Mouse (Mus musculus): ENCODE data around the gene Marcksl1.

Marcksl1 gene

DNA sequence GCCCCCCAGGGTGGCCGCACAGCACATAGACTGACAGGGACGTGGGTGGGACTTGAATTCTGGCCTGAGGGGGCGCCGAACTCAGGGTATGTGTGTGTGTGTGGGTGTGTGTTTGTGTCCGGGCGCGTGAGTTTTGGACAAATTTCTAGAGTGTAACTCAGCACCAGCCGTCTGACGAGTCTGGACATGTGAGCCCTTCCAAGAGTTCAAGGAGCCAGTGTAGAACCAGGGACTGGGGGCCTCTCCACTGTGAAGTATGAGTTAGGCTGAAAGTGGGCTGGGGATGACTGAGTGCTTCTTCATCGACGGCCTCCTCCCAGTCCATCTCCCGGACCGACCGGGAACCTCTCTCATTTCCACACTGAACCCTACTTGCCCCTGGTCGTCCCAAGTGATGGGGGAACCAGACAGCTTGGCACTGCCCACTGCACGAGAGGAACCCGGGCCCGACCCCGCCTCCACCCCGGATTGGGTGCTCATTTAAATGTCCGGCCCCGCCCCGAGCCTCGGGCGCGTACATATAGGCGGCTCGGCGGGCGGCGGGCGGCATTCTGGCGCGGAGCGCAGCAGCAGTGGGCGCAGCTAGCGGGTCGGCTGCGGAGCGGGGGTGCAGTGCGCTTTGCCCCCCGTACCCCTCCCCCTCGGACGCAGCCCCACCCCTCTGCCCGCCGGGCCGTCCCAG, at the start of gene Marcksl1:
Marcksl1 (plus strand) TSS at position 496 of the 682 bp plus-strand sequence.
- peak; percentile 92 for DNase-seq (ENCODE audit: low spot score)

GRCm38 (mm10) chr4:129464286-129464815, 49.0 kb upstream of the Marcksl1 start:
- no peak for DNase-seq (ENCODE audit: low spot score)

- no peak for DNase-seq (ENCODE audit: low spot score)
Observed at GRCm38 (mm10) chr4:129476047-129476446, 37.3 kb upstream of the Marcksl1 start.

- no peak for DNase-seq (ENCODE audit: low spot score)
Observed at GRCm38 (mm10) chr4:129479863-129480262, 33.5 kb upstream of the Marcksl1 start.

DNA sequence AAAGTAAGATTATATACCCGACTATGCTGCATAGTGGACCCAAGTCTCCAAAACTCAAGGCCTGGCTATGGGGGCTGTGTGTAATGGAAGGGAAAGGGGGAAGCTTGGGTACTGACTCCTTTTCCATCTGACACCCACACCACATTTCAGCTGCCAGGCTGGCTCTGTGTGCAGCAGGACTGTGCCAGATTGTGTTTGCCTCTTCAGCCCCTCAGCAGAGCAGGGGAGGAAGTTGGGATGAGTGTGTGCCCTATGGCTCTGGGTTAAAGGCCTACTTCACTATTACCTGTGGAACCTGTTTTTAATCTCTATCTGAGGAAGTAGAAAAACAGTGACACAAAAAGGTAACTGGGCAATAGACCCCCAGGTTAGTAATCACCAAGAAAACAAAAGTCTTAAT, 32.3 kb upstream of the Marcksl1 start:
- no peak for DNase-seq (ENCODE audit: low spot score)

GRCm38 (mm10) chr4:129490972-129491880, 22.2 kb upstream of the Marcksl1 start, which contains the start of the genes Tssk3 and Fam229a:
Gene Tssk3 (minus strand): TSS chr4:129491022.
Gene Fam229a (plus strand): TSS chr4:129491190.
- peak; percentile 83 for DNase-seq (ENCODE audit: low spot score)

DNA sequence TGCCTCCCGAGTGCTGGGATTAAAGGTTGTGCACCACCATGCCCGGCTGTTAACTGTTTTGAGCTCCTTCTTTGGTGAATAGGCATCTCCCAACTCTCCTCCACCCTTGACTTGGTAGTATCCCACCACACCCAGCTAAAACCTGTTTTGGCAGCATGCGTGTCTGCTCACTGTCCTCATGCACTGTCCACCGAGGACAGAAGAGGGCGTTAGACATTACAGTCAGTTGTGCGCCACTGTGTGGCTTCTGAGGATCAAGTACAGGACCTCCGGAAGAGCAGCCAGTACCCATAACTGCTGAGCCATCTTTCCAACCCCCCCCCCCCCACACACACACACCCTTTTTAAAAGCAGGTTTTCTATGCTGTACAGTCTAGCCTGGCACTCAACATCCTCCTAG, 18.7 kb upstream of the Marcksl1 start:
- no peak for DNase-seq (ENCODE audit: low spot score)

DNA sequence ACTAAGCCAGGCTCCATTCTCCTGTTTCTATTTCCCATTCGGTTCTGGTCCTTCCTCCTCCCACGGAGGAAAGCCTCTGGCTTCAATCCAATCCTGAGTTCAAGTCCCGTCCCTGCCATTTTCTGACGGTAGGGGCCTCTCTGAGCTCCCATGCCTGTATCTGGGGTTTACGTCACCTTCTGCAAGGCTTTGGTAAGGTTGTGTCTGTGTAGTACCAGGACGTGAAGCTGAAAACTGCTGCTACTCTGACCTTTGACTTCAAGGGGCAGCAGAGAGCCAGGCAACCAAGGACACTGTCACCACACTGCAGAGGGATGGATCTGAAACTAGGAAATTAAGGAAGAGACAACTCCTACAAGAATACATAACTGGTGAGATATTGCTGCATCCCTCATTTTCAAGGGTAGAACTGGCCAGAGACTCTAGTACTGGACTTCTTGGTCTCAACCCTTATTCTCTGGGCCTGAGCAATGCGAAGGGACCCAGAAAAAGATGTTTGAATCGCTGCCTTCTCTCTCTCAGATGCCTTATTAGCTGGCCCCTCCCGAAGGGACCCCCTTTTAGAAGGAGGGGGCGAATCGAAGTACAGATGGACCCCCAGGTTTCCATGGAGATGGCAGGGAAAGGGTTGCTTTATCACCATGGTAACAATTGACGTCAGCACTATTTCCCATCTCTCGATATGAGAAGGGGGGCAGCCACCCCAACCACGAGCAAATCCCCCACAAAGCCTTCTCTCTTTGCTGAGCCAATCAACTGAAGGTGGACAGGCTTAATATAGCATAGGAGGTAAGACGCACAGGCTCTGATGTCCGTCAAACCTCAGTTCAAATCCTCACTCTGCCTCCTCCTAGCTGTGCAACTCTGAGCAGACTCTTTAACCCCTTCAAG, 17.5 kb upstream of the Marcksl1 start:
- no peak for DNase-seq (ENCODE audit: low spot score)

DNA sequence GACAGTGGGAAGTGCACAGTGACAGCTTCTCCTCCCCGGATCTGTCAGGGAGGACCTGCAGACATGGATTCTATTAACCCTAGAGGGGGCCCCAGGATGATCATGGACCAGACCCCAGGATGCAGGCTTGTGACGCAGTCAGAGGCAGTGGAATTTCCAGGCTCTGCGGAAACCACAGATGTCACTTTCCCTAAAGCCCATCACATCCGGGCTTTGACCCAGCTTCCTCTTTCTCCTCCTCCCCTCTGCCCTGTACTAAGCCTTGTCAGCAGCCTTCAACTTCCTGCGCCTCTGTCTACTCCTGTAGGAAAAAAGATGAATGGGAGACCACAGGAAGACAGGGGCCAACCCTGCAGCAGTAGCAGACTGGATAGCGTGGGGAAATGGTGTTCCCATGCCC, 16.8 kb upstream of the Marcksl1 start:
- DNase-seq (ENCODE audit: low spot score) = no peak

DNA sequence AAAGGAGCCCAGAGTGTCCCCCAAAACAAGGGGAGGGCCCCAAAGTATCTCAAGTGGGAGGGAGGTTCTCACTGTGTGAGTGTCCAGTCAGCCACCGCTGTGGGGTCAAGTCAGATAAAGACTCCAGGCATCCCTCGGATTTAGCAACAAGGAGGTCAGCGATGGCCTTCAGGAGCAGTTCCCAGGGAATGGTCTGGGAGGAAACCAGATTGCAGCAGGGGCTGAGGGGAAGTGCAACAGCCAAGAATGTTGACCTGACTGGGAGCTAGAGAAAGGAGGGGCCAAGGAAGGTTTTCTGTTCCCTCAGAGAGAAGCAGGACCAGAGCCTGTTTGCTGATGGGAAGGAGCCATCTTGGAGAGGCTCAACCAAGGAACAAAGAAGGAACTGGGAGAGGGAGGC, 14.4 kb upstream of the Marcksl1 start:
- DNase-seq (ENCODE audit: low spot score) = peak; percentile 75

GRCm38 (mm10) chr4:129500017-129500416, 13.4 kb upstream of the Marcksl1 start:
- no peak for DNase-seq (ENCODE audit: low spot score)

- peak; percentile 91 for DNase-seq (ENCODE audit: low spot score)
Observed at GRCm38 (mm10) chr4:129500607-129501566, 12.5 kb upstream of the Marcksl1 start.

GRCm38 (mm10) chr4:129502327-129502888, 11.0 kb upstream of the Marcksl1 start:
- DNase-seq (ENCODE audit: low spot score) = no peak

GRCm38 (mm10) chr4:129502901-129503444, 10.4 kb upstream of the Marcksl1 start:
- DNase-seq (ENCODE audit: low spot score) = no peak

- no peak for DNase-seq (ENCODE audit: low spot score)
Observed at GRCm38 (mm10) chr4:129505511-129505910, 7.9 kb upstream of the Marcksl1 start.

DNA sequence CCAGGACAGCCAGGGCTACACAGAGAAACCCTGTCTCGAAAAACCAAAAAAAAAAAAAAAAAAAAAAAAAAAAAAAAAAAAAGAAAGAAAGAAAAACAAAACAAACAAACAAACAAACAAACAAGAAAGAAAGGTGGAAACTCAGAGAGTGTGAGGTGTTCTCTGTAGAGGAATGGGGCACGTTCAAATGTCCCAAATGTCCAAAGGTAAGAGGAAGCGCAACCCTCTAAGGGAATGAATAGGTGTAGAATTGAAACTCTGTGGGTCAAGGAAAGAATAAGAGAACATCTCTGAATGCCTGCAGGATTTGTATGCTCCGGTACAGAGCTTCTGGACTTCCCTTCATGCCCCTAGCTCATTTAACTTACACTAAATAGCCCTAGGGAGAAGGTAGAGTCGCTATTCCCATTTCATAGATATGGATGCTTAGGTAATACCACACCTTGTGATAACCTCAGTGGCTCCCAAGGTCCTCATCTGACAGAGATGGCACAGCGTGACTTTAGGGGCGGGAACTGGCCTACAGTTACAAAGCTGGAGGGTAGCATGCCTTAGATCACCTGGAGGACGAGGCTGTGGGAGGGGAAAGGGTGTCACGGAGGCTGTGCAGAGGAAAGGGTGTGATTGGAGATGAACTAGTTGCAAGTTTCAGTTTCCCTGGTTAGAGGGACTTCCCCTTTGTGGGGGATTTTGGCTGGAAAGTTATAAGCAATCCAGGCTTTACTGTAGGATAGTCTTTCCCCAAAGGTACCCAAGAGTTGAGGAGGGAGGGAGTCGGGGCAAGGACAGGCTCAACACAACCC, 5.7 kb upstream of the Marcksl1 start:
- no peak for DNase-seq (ENCODE audit: low spot score)

GRCm38 (mm10) chr4:129508237-129508515, 5.2 kb upstream of the Marcksl1 start:
- no peak for DNase-seq (ENCODE audit: low spot score)

- DNase-seq (ENCODE audit: low spot score) = no peak
Observed at GRCm38 (mm10) chr4:129508834-129509600, 4.4 kb upstream of the Marcksl1 start.

DNA sequence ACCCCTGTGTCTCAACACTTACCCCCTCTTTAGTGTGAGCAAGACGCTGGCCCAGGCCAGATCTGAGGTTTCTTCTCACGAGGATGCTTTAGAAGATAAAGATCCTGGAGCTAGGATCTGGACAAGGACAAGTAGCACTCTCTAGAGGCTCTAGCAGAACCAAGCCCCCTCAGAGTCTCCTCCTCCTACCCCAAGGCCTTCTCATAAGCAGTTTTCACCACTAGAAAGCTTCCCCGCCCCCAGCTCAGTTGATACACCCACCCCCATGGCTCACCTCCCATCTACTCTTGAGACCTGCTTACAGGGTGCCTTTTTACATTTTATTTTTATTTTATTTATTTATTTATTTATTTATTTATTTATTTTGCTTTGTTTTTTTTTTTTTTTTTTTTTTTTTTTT, 3.7 kb upstream of the Marcksl1 start:
- DNase-seq (ENCODE audit: low spot score) = no peak
